Mouse (Mus musculus) bone marrow macrophage, adult 2 months (primary cell): ENCODE results near the gene Pten.

Experiments
- CTCF ChIP-seq: IDR thresholded peaks from 2 replicates; pipeline ENCODE4 v1.5.1; 2012; ENCODE audit warnings: low read depth, mild to moderate bottlenecking, low read length, moderate library complexity
- POLR2A ChIP-seq: IDR thresholded peaks from 2 replicates; pipeline ENCODE4 v1.6.1; 2012; ENCODE audit warnings: mild to moderate bottlenecking, low read depth, low read length, borderline replicate concordance

GRCm38 (mm10) chr19:32800557-32800956, 43.3 kb downstream of the Pten start:
- TF ChIP-seq CTCF (no peak), POLR2A (no peak)
